13 mouse cellular contexts compared by ENCODE assay signal in genomic region chr14:59341189-59341588, GRCm38 (mm10). TPM values are rescaled to one million over a fixed set of nuclear protein-coding genes. Genes with fewer than 3 reads are reported as not detected.
DNase-seq lines count a peak whose midpoint lies in the region; TF ChIP-seq lines count a peak whose summit lies in the region.
"Not testable (repeated sequence)": the region's sequence is repeated elsewhere in the genome, so short reads cannot be mapped to it uniquely, and the experiment has no call there.
"Had no signal": no experiment of that assay in that cellular context is flagged by ENCODE, and none has a peak within 500 bp of the region (broad histone marks: within the 10 kb centered on the region; RNA-seq: fewer than 3 reads in every experiment).

Gene Phf11b (minus strand): TSS chr14:59341351.

- 52% methylated on average over 1 of the region's 1 CpGs for WGBS in lung, adult 2 months
- 52% methylated on average over 1 of the region's 1 CpGs for WGBS in spleen, adult 2 months

- H3K36me3 ChIP-seq in spleen, adult 2 months (ENCODE audit: control insufficient read depth, insufficient read depth, low read length): not testable (repeated sequence)

- peak; percentile 71 for DNase-seq in CD4-positive, CD25-positive, alpha-beta regulatory T cell, adult 2 months (ENCODE audit: low read depth, low spot score)
- DNase-seq in adrenal gland, adult 2 months: peak; percentile 5
- DNase-seq in heart, adult 8-10 months (ENCODE audit: low spot score): peak; percentile 22
- DNase-seq in kidney, adult 9 months: peak; percentile 32
- not testable (repeated sequence) for DNase-seq in lung, adult 2 months
- DNase-seq in monocyte, adult 2 months (ENCODE audit: low read depth in 1 of 2, low spot score in 2 of 2): peak; percentile 3 to 28
- peak; percentile 38 to 54 for DNase-seq in spleen, adult 2 months (ENCODE audit: low read depth in 1 of 2, low spot score in 2 of 2)

- peak within 1 kb of the TSS; percentile 85 for H3K27ac ChIP-seq in spleen, adult 2 months (ENCODE audit: insufficient read depth, low read length)

- not testable (repeated sequence) for TF ChIP-seq CTCF in lung, adult 2 months (IDR thresholded peaks at IDR 0.05; ENCODE audit: insufficient read depth, low read length); spleen, adult 2 months (IDR thresholded peaks at IDR 0.05; ENCODE audit: extremely low read depth, insufficient read depth, insufficient read length, insufficient replicate concordance)

- H3K4me3 ChIP-seq in lung, adult 2 months (replicated peaks; ENCODE audit: extremely low read depth, low read depth, low read length): peak within 1 kb of the TSS; percentile 4
- H3K4me3 ChIP-seq in spleen, adult 2 months (ENCODE audit: extremely low read depth, insufficient read depth, insufficient read length): peak within 1 kb of the TSS; percentile 64

- not testable (repeated sequence) for H3K4me1 ChIP-seq in lung, adult 2 months (ENCODE audit: control insufficient read depth, insufficient read depth, low read length); spleen, adult 2 months (ENCODE audit: control insufficient read depth, insufficient read depth, insufficient read length)

- not testable (repeated sequence) for H3K27me3 ChIP-seq in spleen, adult 2 months (ENCODE audit: control insufficient read depth, insufficient read depth, low read length)

- not testable (repeated sequence) for TF ChIP-seq POLR2A in lung, adult 2 months (IDR thresholded peaks at IDR 0.05; ENCODE audit: borderline replicate concordance, extremely low read depth, low read depth, low read length)
- TF ChIP-seq POLR2A in spleen, adult 2 months (IDR thresholded peaks at IDR 0.05; ENCODE audit: low read depth, low read length): peak; percentile 12; the same call in 1 of the 2 replicates

RNA-seq across cellular contexts. Expression of gene Phf11b, which starts in this region (rescaled TPM):
- total RNA-seq in adrenal gland, adult 2 months (2021): 1 to 10 TPM; 2.6 to 3.2 TPM
- 0.49 and 0.55 TPM in 2 replicates for polyA plus RNA-seq in adrenal gland, adult 2 months (2012; rRNA removed)
- 1 to 10 TPM in 1 of 4 experiments, under 1 TPM in 2, not detected in 1; 0.65 to 1.0 (median 0.92) TPM for total RNA-seq in heart, adult 8-10 months (2022)
- 1.2 and 1.6 TPM in 2 replicates for polyA plus RNA-seq in lung, adult 2 months (2012; rRNA removed)
- polyA plus RNA-seq in spleen, adult 2 months (2012; rRNA removed): 4.6 and 4.9 TPM in 2 replicates
- total RNA-seq: G1E; layer of hippocampus, adult 18-20 months; left cerebral cortex, adult 2 months; megakaryocyte-erythroid progenitor cell, adult 5-6 weeks had no signal
- polyA plus RNA-seq: erythroblast, embryonic 14.5 days; G1E; limb, embryonic 11.5 days had no signal
